Mouse (Mus musculus) lung, adult 2 months (tissue): ENCODE results near the gene Ccdc120.

ENCODE experiments used
- CTCF ChIP-seq: fragments of 200-500 bp; IDR thresholded peaks from 2 replicates; pipeline ENCODE4 v1.5.1; 2011; ENCODE audit warnings: mild to moderate bottlenecking, low read length, control low read depth; ENCODE audit not compliant: insufficient read depth
- POLR2A ChIP-seq: fragments of 200-500 bp; IDR thresholded peaks from 2 replicates; pipeline ENCODE4 v1.6.1; 2011; ENCODE audit warnings: low read depth, mild to moderate bottlenecking, control low read depth, low read length, borderline replicate concordance; ENCODE audit errors: extremely low read depth

DNA sequence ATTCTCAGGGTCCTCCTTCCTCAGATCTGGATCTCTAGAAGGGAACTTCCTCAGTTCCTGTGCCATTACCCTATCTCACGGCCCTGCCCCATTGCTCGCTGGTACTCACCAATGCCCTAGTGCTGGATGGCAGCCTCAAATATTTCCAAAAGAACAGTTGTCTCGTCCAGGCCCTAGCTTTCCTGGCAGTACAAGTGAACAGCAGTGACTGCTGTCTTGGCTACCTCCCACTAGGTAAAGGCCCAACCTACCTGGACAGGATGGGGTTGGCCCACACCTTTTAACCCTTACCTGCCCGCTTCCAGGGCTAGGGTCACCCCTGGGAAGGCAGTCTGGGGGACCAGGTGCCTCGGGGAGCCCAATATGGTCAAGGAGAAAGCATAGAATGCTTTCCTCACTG is 9.6 kb downstream of the Ccdc120 start:
- TF ChIP-seq POLR2A, result peak; percentile 31; the same call in 1 of the 2 replicates
- no peak for TF ChIP-seq CTCF
